Mouse (Mus musculus) gastrocnemius, adult 8-10 months (tissue): ENCODE measurements around the gene Gadd45a. TPM values are rescaled to one million over a fixed set of nuclear protein-coding genes. Genes with fewer than 3 reads are reported as not detected.
"Not testable (repeated sequence)": the region's sequence is repeated elsewhere in the genome, so short reads cannot be mapped to it uniquely, and the experiment has no call there.

Source experiments
- DNase-seq, 2 experiments: peaks; one replicate each; pipeline ENCODE4 v3.0.0; 2022; ENCODE audit warnings: low spot score in 2 of 2
- total RNA-seq, 4 experiments: library from RNA; stranded (reverse); gene quantifications; 2 replicates each; pipeline ENCODE4 v1.2.4; 2022

Gene Gadd45a
- total RNA-seq, 4 experiments from 2014 or later = 23.9 to 45.4 (median 33.9) TPM

- DNase-seq = no peak
Observed at GRCm38 (mm10) chr6:67048880-67049694, 11.8 kb upstream of the Gadd45a start.

GRCm38 (mm10) chr6:67048052-67048691 is 10.9 kb upstream of the Gadd45a start:
- DNase-seq = no peak

- no peak for DNase-seq
Observed at GRCm38 (mm10) chr6:67046937-67047336, 9.7 kb upstream of the Gadd45a start.

- no peak for DNase-seq
Observed at GRCm38 (mm10) chr6:67045424-67045823, 8.2 kb upstream of the Gadd45a start.

GRCm38 (mm10) chr6:67040904-67041410 is 3.7 kb upstream of the Gadd45a start:
- DNase-seq = no peak

GRCm38 (mm10) chr6:67038964-67039363 is 1.7 kb upstream of the Gadd45a start:
- DNase-seq = no peak

GRCm38 (mm10) chr6:67036356-67036811 is 873 bp downstream of the Gadd45a start:
- peak; percentile 79 to 80 for DNase-seq

GRCm38 (mm10) chr6:67035388-67036299 is 1.6 kb downstream of the Gadd45a start:
- no peak for DNase-seq

- DNase-seq = no peak
Observed at GRCm38 (mm10) chr6:67034331-67035130, 2.7 kb downstream of the Gadd45a start.

GRCm38 (mm10) chr6:67033604-67034003 is 3.7 kb downstream of the Gadd45a start:
- no peak for DNase-seq

- DNase-seq = not testable (repeated sequence)
Observed at GRCm38 (mm10) chr6:67032972-67033371, 4.3 kb downstream of the Gadd45a start.

GRCm38 (mm10) chr6:67032551-67032950 is 4.7 kb downstream of the Gadd45a start:
- not testable (repeated sequence) for DNase-seq

GRCm38 (mm10) chr6:67030846-67031245 is 6.4 kb downstream of the Gadd45a start:
- no peak for DNase-seq

- no peak for DNase-seq
Observed at GRCm38 (mm10) chr6:67030416-67030815, 6.8 kb downstream of the Gadd45a start.

- no peak for DNase-seq
Observed at GRCm38 (mm10) chr6:67029987-67030386, 7.3 kb downstream of the Gadd45a start.

GRCm38 (mm10) chr6:67029312-67029950 is 7.8 kb downstream of the Gadd45a start:
- DNase-seq = no peak

- no peak for DNase-seq
Observed at GRCm38 (mm10) chr6:67027438-67028142, 9.7 kb downstream of the Gadd45a start.

- DNase-seq = no peak
Observed at GRCm38 (mm10) chr6:67026661-67027060, 10.6 kb downstream of the Gadd45a start.

GRCm38 (mm10) chr6:67023729-67024128 is 13.5 kb downstream of the Gadd45a start:
- DNase-seq = no peak
